Mouse (Mus musculus) hindbrain, embryonic 13.5 days (tissue): ENCODE measurements around the gene Tcea2. TPM values are rescaled to one million over a fixed set of nuclear protein-coding genes. Genes with fewer than 3 reads are reported as not detected.

Experiments
- ATAC-seq: fragments of 200-750 bp; cut with Nextera tagmentation; 2 replicates; pipeline ENCODE4 v1.8.0; 2017; ENCODE audit warnings: moderate TSS enrichment; ENCODE audit not compliant: low FRiP score
- H3K27ac ChIP-seq: fragments of 300-500 bp; sonication (generic); 2 replicates; pipeline ENCODE4 v1.5.1; 2015; ENCODE audit warnings: inconsistent platforms, mild to moderate bottlenecking, moderate library complexity
- H3K27me3 ChIP-seq: fragments of 300-500 bp; sonication (generic); 2 replicates; pipeline ENCODE4 v1.6.1; 2015; ENCODE audit warnings: mild to moderate bottlenecking, inconsistent platforms
- H3K36me3 ChIP-seq: fragments of 300-500 bp; sonication (generic); 2 replicates; pipeline ENCODE4 v1.6.1; 2015; ENCODE audit warnings: mild to moderate bottlenecking, inconsistent platforms
- H3K4me1 ChIP-seq: fragments of 300-500 bp; sonication (generic); replicated peaks from 2 replicates; pipeline ENCODE4 v1.6.1; 2015; ENCODE audit warnings: inconsistent platforms
- H3K4me2 ChIP-seq: fragments of 300-500 bp; sonication (generic); 2 replicates; pipeline ENCODE4 v1.6.1; 2015; ENCODE audit warnings: inconsistent platforms, mild to moderate bottlenecking, moderate library complexity
- H3K4me3 ChIP-seq: fragments of 300-500 bp; sonication (generic); 2 replicates; pipeline ENCODE4 v1.5.1; 2015; ENCODE audit warnings: mild to moderate bottlenecking, inconsistent platforms
- H3K9ac ChIP-seq: fragments of 300-500 bp; sonication (generic); 2 replicates; pipeline ENCODE4 v1.6.1; 2015; ENCODE audit warnings: mild to moderate bottlenecking, inconsistent platforms
- H3K9me3 ChIP-seq: fragments of 300-500 bp; sonication (generic); 2 replicates; pipeline ENCODE4 v1.6.1; 2016; ENCODE audit warnings: inconsistent platforms
- WGBS: fragments of 180-500 bp; shearing (Covaris S2); methylation state at CpG from one replicate; pipeline ENCODE4 v1.1.7; 2015; 5-methylcytosine and 5-hydroxymethylcytosine counted together
- polyA plus RNA-seq: library from polyadenylated mRNA; unstranded; fragments of >200 nt; fragmentation: Nextera tagmentation; extraction: Ambion mirVana; gene quantifications from 2 replicates; pipeline ENCODE4 v1.2.1, GENCODE M21; 2015

Tcea2 gene
- polyA plus RNA-seq: 36.0 and 42.4 TPM in 2 replicates

DNA sequence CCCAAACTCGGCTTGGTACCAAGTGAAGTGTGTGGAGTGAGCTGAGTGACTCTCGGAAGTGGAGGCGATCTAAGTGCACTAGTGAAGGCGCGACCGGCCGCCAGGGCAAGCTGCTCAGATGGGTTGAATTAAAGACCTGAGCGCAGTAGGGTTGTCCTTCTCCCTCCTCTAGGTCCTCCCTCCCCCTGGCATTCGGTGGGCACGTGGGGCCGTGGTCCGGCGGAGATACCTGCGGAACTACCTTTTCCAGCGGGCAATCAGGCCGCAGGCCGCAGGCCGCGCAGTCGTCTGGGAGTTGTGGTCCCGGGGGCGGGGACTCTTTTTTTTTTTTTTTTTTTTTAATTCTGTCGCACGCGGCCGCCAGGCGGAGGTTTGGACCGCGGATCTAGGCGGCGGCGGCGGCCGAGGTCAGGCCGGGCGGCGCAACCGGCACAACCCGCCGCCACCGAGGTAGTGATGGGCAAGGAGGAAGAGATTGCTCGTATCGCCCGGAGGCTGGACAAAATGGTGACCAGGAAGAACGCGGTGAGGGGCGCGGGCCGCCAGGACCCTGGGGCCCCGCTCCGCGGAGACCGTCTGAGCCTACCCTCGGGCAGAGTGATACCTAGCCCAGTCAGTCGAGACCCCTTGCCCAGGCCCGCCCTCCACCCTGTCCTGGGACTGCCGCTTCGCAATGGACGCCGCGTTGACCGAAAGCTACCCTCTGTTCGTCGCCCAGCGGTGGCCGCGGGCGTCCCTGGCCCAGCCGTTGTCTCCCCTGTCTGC, at the start of gene Tcea2:
Gene Tcea2, plus strand, starts transcription at position 360 of the 765 bp plus-strand sequence.
- Histone ChIP-seq H3K36me3 (peaks cover 3% of the 10 kb centered on the region), H3K9ac (peak within 1 kb of the TSS; percentile 93), H3K4me3 (peak within 1 kb of the TSS; percentile 66), H3K9me3 (no peaks in the 10 kb centered on the region), H3K4me2 (peak within 1 kb of the TSS; percentile 93), H3K4me1 (peaks cover 43% of the 10 kb centered on the region), H3K27me3 (no peaks in the 10 kb centered on the region), H3K27ac (peak within 1 kb of the TSS; percentile 80)
- ATAC-seq: peak; percentile 52
- under 1% methylated on average over 67 of the region's 69 CpGs for WGBS

DNA sequence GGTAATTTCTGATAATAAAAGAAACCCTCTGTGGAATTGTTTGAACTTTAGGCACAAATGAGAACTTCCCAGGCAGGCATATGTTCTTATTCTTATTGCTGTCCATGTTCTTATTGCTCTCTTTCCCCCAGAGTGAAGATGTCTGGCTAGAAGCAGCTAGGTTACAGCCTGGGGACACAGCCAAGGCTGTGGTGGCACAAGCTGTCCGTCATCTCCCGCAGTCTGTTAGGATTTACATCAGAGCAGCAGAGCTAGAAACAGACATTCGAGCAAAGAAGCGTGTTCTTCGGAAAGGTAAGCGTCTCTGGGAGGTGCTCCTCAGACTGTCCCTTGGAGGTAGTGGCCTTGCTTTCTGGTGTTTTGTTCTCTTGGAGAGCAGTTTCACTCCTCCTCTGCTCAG, 47.5 kb upstream of the Tcea2 start:
- Histone ChIP-seq H3K4me1 (no peaks in the 10 kb centered on the region), H3K9me3 (no peaks in the 10 kb centered on the region), H3K27ac (no peak overlapping the region), H3K9ac (no peak overlapping the region), H3K4me2 (no peak overlapping the region), H3K27me3 (no peaks in the 10 kb centered on the region), H3K4me3 (no peak overlapping the region), H3K36me3 (peaks cover 73% of the 10 kb centered on the region)
- ATAC-seq: no peak
- 95% methylated on average over 6 of the region's 6 CpGs for WGBS

GRCm38 (mm10) chr2:181635865-181636264, 44.2 kb upstream of the Tcea2 start:
- no peak for ATAC-seq

GRCm38 (mm10) chr2:181644361-181644760, 35.7 kb upstream of the Tcea2 start:
- peaks cover 92% of the 10 kb centered on the region for H3K36me3 ChIP-seq
- WGBS: 99% methylated on average over 2 of the region's 2 CpGs
- no peak for ATAC-seq

More at GRCm38 (mm10) chr2:181635865-181636264, 44.2 kb upstream of the Tcea2 start:
- no peaks in the 10 kb centered on the region for H3K9me3 ChIP-seq
- no peaks in the 10 kb centered on the region for H3K4me1 ChIP-seq
- H3K36me3 ChIP-seq: peaks cover 88% of the 10 kb centered on the region
- no peak overlapping the region for H3K9ac ChIP-seq
- H3K27ac ChIP-seq: no peak overlapping the region
- H3K4me3 ChIP-seq: no peak overlapping the region
- no peaks in the 10 kb centered on the region for H3K27me3 ChIP-seq
- H3K4me2 ChIP-seq: no peak overlapping the region
- 98% methylated on average over 3 of the region's 3 CpGs for WGBS

DNA sequence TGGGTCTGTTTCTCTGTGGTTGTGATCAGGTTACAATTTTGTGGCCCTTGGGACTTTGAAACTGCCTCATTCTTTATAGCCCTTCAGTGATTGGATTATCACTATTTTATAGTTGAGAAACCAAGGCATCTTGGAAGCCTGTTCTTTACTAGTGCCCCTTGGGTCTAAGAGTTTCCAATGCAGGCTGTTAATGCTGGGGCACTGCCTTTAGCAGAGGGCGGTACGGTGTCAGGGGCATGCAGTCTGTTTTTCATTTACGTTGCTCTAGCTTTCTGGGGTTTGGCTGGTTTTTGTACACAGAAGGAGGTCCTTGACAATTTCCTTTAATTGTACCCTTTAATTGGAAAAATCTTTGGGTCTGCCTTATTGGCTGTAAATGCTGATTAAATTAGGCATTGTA, 34.4 kb upstream of the Tcea2 start:
- WGBS: 86% methylated on average over 3 of the region's 3 CpGs
- no peak overlapping the region for H3K4me2 ChIP-seq
- ATAC-seq: no peak
- no peak overlapping the region for H3K9ac ChIP-seq
- H3K27ac ChIP-seq: no peak overlapping the region
- no peaks in the 10 kb centered on the region for H3K27me3 ChIP-seq
- no peaks in the 10 kb centered on the region for H3K4me1 ChIP-seq
- no peaks in the 10 kb centered on the region for H3K9me3 ChIP-seq
- peaks cover 93% of the 10 kb centered on the region for H3K36me3 ChIP-seq
- no peak overlapping the region for H3K4me3 ChIP-seq

More at GRCm38 (mm10) chr2:181644361-181644760, 35.7 kb upstream of the Tcea2 start:
- no peaks in the 10 kb centered on the region for H3K9me3 ChIP-seq
- no peaks in the 10 kb centered on the region for H3K27me3 ChIP-seq
- H3K4me2 ChIP-seq: no peak overlapping the region
- no peak overlapping the region for H3K27ac ChIP-seq
- no peak overlapping the region for H3K9ac ChIP-seq
- H3K4me3 ChIP-seq: no peak overlapping the region
- H3K4me1 ChIP-seq: no peaks in the 10 kb centered on the region

- no peak overlapping the region for H3K9ac ChIP-seq
- no peaks in the 10 kb centered on the region for H3K9me3 ChIP-seq
- H3K27ac ChIP-seq: no peak overlapping the region
- peaks cover 93% of the 10 kb centered on the region for H3K36me3 ChIP-seq
- H3K27me3 ChIP-seq: no peaks in the 10 kb centered on the region
- H3K4me3 ChIP-seq: no peak overlapping the region
- H3K4me1 ChIP-seq: no peaks in the 10 kb centered on the region
- ATAC-seq: no peak
- WGBS: 91% methylated on average over 6 of the region's 6 CpGs
- no peak overlapping the region for H3K4me2 ChIP-seq
These were observed 33.3 kb upstream of the Tcea2 start for GRCm38 (mm10) chr2:181646626-181647472.

DNA sequence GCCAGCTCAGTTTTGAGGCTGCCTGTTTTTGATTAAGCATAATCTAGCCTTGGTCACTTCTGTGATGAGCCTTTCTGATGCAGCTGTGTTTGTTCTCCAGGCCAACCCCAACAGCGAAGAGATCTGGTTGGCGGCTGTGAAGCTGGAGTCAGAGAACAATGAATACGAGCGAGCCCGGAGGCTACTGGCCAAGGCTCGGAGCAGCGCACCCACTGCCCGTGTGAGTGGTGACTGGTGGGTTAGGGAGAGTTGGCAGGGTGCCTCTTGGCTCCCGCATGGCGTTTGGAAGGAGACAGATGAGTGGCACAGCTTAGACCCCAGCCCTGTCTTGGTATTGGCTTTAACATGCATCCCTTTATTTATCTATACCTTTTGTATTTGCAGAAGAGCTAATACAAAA, 31.2 kb upstream of the Tcea2 start:
- no peak overlapping the region for H3K27ac ChIP-seq
- no peaks in the 10 kb centered on the region for H3K4me1 ChIP-seq
- no peak for ATAC-seq
- WGBS: 89% methylated on average over 10 of the region's 10 CpGs
- peaks cover 95% of the 10 kb centered on the region for H3K36me3 ChIP-seq
- no peak overlapping the region for H3K4me3 ChIP-seq
- no peak overlapping the region for H3K9ac ChIP-seq
- no peaks in the 10 kb centered on the region for H3K27me3 ChIP-seq
- H3K9me3 ChIP-seq: no peaks in the 10 kb centered on the region
- no peak overlapping the region for H3K4me2 ChIP-seq

DNA sequence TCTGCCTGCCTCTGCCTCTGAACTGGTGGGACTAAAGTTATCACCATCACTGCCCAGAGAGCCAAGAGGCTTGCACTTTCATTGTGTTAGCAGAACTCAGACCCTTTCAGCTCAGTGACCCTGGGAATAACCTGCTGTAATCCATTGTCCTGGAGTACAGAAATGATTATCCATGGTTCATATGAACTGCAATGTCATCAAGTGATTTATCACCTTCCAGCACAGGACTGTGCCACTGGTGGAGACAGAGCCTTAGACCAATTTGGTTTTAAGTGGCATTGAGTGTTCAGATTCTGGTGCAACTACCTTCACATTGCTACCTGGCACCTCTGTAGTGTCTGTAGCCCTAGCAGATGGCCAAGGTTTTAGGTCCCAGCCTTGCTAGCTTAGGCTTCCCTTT, 27.0 kb upstream of the Tcea2 start:
- Histone ChIP-seq H3K4me1 (no peaks in the 10 kb centered on the region), H3K27ac (no peak overlapping the region), H3K36me3 (peaks cover 97% of the 10 kb centered on the region), H3K9ac (no peak overlapping the region), H3K4me3 (no peak overlapping the region), H3K4me2 (no peak overlapping the region), H3K9me3 (no peaks in the 10 kb centered on the region), H3K27me3 (no peaks in the 10 kb centered on the region)
- ATAC-seq: no peak

DNA sequence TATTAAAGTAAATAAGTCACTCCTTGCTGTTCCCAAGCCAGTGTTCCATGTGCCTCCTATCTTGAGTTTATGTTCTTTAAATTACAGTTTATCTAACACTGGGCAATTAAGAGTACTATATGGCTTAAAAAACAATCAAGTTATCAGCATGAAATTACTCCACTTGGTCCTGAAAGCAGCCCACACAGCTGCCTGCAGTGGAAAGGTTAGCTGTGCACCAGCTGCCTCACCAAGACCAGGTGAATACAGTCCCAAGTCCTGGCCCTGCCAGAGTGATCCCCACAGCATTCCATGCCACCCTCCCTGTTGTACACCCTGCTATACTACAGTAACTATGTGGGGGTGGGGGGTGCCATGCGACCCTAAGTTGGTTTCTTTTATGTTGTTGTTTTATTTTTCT, 26.6 kb upstream of the Tcea2 start:
- no peak overlapping the region for H3K9ac ChIP-seq
- 96% methylated on average over 1 of the region's 1 CpGs for WGBS
- H3K4me2 ChIP-seq: no peak overlapping the region
- H3K4me1 ChIP-seq: 0 out of 2 replicates have a peak, but pooled peaks cover under 1% of the 10 kb centered on the region
- no peak overlapping the region for H3K4me3 ChIP-seq
- no peak overlapping the region for H3K27ac ChIP-seq
- no peak for ATAC-seq
- H3K36me3 ChIP-seq: peaks cover 97% of the 10 kb centered on the region
- H3K9me3 ChIP-seq: no peaks in the 10 kb centered on the region
- H3K27me3 ChIP-seq: no peaks in the 10 kb centered on the region

- peaks cover 66% of the 10 kb centered on the region for H3K36me3 ChIP-seq
- no peaks in the 10 kb centered on the region for H3K9me3 ChIP-seq
- peaks cover 12% of the 10 kb centered on the region; the same call in 1 of the 2 replicates for H3K4me1 ChIP-seq
- no peak within 1 kb of the TSS for H3K9ac ChIP-seq
- no peak for ATAC-seq
- 74% methylated on average over 3 of the region's 3 CpGs for WGBS
- no peak within 1 kb of the TSS for H3K4me2 ChIP-seq
- no peak within 1 kb of the TSS for H3K4me3 ChIP-seq
- H3K27me3 ChIP-seq: no peaks in the 10 kb centered on the region
- no peak within 1 kb of the TSS for H3K27ac ChIP-seq
These were observed 23.4 kb upstream of the Tcea2 start, which contains the start of gene Gm29797 for GRCm38 (mm10) chr2:181656734-181657133. TSS of gene Gm29797 (plus strand) at chr2:181657034.

GRCm38 (mm10) chr2:181657441-181657840, 22.7 kb upstream of the Tcea2 start:
- Histone ChIP-seq H3K9ac (no peak overlapping the region), H3K9me3 (no peaks in the 10 kb centered on the region), H3K4me1 (peaks cover 12% of the 10 kb centered on the region; the same call in 1 of the 2 replicates), H3K4me3 (no peak overlapping the region), H3K27ac (no peak overlapping the region), H3K36me3 (peaks cover 59% of the 10 kb centered on the region), H3K4me2 (no peak overlapping the region), H3K27me3 (no peaks in the 10 kb centered on the region)
- 70% methylated on average over 2 of the region's 2 CpGs for WGBS
- no peak for ATAC-seq

DNA sequence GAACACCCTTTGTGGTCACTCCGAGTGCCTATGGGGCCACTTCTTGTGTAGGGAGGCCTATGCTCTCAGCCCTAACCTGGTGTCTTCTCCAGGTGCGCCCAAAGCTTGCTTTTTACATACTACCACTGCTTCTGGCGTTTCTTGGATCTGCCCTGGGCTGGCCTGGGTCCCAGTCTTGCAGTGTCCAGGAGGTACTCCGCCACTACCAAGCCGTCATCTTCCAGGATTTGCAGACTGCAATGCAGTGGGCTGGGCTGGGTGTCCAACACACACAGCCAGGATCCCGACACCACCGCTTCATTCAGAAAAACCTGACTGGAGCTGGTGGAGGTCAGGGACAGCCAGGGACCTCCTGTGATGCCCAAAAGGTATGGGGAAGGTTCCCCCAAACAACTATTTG, 21.6 kb upstream of the Tcea2 start:
- no peak overlapping the region for H3K4me2 ChIP-seq
- no peak overlapping the region for H3K4me3 ChIP-seq
- no peak overlapping the region for H3K9ac ChIP-seq
- no peaks in the 10 kb centered on the region for H3K9me3 ChIP-seq
- WGBS: 87% methylated on average over 7 of the region's 7 CpGs
- peaks cover 12% of the 10 kb centered on the region; the same call in 1 of the 2 replicates for H3K4me1 ChIP-seq
- no peak for ATAC-seq
- H3K27me3 ChIP-seq: no peaks in the 10 kb centered on the region
- no peak overlapping the region for H3K27ac ChIP-seq
- peaks cover 48% of the 10 kb centered on the region for H3K36me3 ChIP-seq
